Mouse (Mus musculus): ENCODE measurements at regions not wholly inside any gene's neighbourhood (a gene's known extent, or its start where the extent isn't known, plus 50 kb on each side); places are given as distances from the start of the nearest gene placed in this dataset.

DNA sequence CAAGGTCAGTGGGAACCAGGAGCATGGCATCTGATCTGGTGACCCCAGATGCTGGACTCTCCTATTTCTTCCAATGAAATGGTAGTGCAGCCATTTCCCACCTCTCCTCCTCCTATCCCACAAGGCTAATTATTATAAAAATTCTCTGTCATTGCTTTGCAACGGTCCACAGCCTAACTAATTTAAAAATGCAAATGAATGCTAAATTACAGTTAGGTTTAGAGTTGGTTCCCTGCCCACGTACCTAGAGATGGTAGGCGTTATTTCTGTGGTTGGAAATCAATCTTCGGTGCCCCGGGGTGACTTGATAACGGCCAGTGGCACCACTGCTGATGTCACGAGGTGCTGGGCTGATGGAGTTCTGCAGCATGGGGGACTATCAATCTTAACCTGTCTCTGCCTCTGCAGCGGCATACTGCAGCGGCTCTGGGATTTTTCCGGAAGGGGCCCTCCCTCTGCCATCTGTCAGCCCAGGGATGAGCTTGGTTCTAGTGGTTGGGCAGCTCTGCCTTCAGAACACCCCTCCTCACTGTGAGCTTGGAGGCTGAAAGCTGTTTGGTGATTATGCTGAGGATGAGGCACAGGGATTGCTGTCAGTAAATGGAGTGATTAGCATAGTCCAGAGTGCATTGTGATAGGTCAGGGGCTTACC, 66.5 kb downstream of the Nmur2 start:
- DNase-seq (ENCODE audit: extremely low read depth, insufficient read length, low spot score): no peak

DNA sequence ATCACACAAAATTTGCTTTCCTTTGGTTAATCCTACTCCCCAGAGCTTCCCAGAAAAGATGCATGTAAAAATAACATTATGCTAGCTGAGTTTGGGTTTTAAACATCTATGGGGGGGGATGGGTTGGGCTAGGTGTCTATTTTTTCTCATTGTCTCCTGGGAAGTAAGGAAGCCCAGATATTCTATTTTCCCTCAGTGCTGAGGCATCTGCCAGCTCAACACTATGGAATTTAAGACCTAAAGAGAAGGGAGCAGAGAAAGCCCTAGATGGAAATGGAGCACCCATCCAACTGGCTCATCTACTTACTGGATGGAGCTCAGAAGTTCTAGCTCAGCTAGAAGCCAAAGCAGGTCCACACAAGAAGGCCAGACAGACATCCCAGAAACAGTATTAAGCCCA, 74.2 kb downstream of the Nmur2 start:
- DNase-seq (ENCODE audit: extremely low read depth, insufficient read length, low spot score): no peak

DNA sequence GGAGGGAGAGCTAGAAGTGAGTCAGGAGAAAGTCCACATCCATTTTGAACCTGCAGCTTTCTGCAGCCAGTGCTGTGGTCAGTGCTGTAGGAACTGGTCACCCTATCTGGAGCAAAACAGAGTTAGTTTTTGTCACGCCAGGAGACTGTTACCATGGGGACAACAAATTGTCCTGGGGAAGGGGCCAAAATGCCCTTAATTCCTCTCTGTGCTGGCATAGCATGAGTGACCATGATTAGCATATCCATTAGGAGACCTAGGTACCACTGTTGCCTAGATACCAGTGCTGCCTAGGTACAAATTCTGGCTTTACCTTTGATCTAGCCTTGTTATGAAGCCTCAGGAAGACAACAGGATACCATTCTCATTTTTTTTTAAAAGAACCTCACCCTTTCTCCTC, 82.4 kb downstream of the Nmur2 start:
- DNase-seq (ENCODE audit: extremely low read depth, insufficient read length, low spot score): no peak

DNA sequence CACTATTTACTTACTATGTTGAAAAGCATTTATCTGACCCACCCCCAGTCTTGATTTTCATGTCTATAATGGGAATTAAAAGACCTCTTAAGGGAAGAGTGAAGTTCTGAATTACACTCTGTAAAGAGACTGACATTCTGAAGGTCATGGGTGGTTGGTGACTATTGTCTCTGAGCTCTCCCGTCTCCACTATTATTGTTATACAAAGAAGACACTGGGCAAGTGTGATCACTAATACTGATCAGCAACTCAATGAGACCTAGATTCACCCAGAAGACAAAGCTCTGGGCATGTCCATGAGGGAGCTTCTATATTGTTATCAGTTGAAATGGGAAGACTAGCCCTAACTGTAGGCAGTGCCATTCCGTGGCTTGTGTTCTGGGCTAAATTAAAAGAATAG, 83.5 kb downstream of the Nmur2 start:
- no peak for DNase-seq (ENCODE audit: extremely low read depth, insufficient read length, low spot score)

DNA sequence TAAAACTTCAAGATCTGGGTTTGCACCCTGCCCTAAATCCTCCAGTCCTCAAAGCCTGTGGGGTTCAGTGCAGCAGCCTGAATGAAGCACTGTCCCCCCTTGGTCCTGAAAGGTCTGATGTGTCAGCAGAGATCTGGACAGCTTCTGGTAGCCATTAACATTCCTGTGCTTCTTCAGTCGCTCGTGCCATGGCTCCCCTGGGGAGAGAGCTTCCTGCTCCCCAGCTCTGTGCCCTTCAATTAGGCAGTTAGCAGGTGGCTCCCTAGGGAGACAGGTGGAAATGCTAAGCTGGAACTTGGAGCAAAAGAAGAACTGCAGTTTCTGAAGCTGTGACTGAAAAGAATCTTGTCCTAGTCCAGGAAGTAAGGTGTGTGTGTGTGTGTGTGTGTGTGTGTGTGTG, 87.1 kb downstream of the Nmur2 start:
- DNase-seq (ENCODE audit: extremely low read depth, insufficient read length, low spot score): no peak

DNA sequence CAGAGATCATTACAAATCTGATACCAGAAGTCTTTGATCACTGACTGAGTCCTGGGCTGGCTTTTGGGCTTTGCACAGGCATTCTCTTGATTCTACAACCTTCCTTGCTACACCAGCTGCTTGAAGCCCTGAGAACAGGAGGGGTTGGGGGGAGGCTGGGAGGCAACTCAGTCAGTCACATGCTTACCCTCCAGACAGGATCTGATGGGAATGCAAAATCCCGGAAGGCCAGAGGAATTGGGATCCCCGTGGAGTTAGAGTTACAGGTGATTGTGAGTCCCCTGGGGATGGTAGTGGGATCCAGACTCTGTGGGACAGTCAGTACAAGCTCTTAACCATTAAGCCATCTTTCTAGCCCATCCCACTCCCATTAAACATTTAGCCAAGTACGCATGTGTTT, 91.2 kb downstream of the Nmur2 start:
- no peak for DNase-seq (ENCODE audit: extremely low read depth, insufficient read length, low spot score)

DNA sequence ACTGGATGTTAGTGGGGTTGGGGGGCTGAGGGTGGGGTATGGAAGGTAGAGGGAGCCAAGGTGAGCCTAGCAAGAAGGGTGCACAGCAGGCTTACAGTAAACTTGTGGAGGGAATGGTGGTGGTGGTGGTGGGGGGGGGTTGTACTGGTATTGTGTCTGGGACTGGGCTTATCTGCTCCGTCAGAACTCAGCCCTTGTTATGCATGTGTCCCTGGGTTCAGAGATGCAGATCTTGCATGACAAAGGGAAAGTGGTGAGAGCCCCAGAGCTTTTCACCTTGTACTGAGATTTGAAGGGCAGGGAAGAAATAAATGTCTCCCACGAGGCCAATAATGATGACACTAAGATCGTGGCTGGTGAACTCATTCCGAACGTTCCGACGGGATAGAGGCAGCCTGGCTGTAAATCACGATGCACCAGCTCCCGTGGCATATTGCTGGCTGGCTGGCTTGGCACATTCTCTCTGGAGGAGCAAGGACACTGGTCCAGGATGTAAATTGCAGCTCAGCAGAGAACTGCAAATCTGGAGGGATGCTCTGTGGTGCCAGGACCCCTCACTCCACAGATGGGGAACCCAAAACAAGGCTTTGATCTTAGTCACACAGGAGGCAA, 94.1 kb downstream of the Nmur2 start:
- DNase-seq (ENCODE audit: extremely low read depth, insufficient read length, low spot score): no peak

DNA sequence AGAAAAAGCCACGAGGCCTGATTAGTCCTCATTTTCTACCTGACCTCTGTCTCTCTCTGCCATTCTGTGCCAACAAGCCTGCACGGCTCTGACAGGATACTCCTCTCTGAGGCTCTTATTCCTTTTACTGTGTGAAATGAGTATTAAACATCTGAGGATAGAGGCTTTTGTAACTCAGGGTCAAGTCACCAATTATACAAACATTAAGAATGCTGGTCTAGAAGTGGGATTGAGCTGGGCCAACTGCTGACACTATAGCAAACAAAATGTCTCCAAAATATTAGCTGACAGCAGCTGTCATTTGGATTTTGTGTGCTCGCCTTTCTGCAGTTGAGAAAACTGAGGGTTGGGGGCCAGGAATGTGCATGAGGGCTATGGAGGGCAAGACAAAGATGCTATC, 94.8 kb downstream of the Nmur2 start:
- no peak for DNase-seq (ENCODE audit: extremely low read depth, insufficient read length, low spot score)

DNA sequence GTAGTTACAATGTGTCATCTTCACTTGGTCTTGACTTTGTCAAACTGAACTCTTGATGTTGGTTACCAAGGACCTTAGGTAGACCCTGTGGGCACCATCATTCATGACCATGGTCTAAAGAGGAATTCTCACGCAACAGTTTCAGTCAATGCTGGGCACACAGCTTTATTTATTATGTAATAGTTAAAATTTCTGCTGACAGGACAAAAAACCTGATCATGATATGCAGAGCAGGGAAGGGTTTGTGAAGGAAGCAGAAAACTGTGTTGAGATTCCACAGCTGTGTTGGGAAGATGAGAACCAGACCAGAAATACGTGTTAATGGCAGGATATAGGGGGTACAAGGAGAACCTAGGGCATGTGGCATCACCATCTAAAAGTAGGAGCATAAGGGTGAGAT, 100.8 kb downstream of the Nmur2 start:
- no peak for DNase-seq (ENCODE audit: extremely low read depth, insufficient read length, low spot score)

DNA sequence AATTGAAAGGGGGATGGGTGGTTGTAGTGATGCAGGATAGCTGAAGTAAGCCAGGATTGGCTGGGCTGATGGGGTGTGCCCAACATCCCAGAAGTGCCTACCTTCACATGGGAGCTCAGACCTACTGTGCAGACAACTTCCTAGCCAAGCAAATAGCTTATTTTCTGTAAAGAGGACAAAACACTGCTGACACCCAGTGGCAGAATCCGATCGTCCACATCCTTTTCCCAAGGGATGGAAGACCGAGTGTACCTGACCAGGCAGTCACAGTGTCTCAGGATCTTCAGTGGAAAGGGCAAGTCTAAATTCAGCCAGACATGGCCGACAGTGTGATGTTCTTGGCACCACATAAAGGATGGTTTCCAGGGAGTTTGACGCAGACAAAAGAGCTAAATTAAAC, 114.4 kb downstream of the Nmur2 start:
- DNase-seq (ENCODE audit: extremely low read depth, insufficient read length, low spot score): no peak

DNA sequence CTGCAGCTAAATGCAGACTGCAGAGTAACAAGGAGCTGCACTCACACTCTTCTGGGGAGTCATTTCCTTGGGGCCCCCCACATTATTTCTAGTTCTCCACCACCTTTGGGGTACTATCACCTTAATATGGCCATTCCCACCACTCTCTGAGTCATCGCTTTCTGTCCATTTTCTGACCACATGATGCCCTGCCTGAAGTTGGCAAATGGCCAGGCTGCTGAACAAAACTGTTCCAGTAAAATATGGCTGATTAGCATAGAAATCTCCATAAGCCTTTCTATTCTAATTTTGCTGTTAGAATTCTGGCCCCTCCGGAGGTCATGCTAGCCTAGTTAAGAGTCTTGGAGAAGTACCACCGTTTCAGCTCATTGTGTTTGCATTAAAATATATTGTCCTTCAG, 121.7 kb downstream of the Nmur2 start:
- no peak for DNase-seq (ENCODE audit: extremely low read depth, insufficient read length, low spot score)

DNA sequence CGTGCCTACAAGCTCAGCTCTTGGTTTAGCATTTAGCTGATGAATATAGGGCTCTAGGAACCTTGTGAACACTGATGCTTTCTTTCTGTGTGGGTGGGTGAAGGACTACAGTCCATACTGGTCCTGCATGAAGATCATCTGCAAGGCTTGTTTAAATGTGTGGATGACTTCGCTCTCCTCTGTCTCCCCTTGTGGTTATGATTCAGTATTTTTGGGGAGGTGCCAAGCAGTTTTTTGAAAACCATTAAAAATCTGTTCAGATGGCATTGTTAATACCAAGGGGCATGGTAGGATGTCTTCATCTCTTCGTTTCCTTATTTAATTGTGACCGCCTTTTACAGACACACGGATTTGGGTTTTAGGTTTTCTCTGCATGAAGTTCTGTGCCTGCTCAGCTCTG, 122.4 kb downstream of the Nmur2 start:
- DNase-seq (ENCODE audit: extremely low read depth, insufficient read length, low spot score): no peak

DNA sequence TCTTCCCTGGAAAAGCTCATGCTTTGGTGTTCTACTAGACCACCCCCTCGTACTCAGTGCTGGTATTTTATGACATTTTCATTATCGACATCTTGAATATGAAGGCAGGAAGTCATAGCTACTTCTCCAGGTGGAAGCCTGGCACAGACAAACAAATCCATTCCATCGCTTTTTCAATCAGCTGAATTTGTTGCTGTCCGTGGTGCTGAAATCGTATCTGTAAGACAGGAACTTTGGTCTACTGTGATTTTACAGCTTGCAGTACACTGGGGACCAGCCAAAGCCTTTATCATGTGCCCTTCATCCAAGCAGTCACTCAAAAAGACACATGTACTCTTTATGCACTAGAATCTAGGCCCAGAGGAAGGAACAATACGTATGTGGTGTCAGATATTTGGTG, 143.3 kb downstream of the Nmur2 start:
- DNase-seq (ENCODE audit: extremely low read depth, insufficient read length, low spot score): no peak

DNA sequence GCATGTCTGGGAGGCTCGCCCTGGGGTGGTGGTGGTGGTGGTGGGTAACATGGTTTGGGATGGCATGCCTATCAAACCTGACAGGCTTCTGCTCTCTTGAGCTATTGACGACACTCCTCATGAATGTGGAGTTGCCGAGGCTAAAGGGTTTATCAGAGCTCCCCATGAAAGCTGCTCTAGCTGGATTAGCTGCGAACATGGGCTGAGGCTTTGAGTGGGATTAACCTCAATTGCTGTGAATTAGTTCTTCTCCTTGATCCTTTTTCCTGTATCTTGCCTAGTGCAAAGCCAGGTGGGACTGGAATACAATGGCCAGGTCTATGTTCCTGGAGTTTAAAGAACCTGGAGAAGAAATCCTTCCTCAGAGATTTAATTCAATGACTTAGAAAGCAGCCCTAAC, 150.6 kb downstream of the Nmur2 start:
- no peak for DNase-seq (ENCODE audit: extremely low read depth, insufficient read length, low spot score)

DNA sequence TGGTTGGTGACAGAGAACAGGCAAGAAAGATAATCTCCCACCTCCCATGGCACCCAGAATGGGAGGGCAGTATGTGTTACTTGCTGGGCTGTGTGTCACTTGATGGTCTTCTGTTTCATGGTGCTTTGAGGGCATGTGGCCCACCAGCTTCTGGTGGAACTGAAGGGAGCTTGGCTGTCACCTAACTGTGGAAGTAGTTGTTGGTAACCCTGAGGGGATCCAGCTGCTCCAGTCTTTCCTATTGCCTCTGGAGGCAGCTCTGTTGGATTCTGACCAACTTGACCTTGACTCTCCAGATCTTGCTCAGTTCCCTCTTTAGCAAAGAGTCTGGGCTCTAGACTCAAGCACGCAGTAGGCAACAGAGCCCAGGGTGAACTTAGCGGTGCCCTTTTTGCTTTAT, 162.2 kb downstream of the Nmur2 start:
- no peak for DNase-seq (ENCODE audit: extremely low read depth, insufficient read length, low spot score)

DNA sequence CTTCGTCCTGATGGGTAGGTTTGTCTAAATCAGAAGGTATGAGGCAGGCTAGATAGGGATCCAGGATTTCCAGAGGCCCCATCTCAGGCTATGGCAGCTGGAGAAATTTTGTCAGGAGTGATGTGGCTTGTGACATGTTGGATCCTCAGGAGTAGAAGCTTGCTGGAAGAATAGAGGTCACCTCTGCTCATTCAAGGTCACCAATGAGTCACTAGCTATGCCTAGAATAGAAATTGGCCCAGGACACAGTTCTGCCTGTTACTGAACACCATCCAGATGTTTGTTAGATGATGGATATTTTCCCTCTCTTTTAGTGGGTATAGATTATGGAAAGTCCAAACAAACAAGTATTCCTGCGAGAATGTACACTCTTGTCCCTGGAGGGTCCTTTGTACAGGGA, 173.7 kb downstream of the Nmur2 start:
- no peak for DNase-seq (ENCODE audit: extremely low read depth, insufficient read length, low spot score)

DNA sequence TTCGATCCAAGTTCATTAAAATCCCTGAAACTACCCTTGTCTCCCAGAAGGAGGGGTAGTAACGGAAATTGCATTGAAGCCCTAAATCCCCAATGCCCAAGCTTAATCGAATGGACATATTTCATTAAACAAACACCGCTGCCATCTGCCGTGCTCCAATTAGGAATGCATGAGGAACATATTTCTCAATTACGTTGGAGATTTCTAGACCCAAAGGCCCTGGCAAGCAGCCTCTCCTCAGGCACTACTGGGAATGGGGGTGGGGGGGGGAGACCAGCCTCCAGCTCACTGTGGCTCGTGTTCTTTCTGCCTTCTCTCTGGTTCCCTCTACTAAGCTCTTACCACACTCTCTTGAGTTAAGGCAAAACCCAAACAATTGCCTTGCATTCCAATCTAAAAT, 181.6 kb downstream of the Nmur2 start:
- DNase-seq (ENCODE audit: extremely low read depth, insufficient read length, low spot score): no peak

DNA sequence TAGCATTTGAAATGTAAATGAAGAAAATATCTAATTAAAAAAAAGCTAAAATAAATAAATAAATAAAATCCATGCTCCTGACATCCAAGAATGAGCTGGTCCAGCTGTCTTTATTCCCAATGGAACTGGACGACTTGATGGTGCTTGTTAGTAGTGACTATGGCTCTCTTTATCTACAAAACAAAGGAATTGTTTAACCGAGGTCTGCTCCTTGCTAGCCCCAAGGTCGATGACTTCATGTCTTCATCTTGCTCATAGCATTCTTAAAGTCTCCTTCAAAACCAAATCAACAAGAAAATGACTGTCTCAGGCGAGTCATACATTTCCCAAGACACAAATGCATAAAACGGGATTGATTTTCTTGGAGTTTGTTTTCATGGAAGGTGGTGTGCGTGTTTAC, 212.5 kb upstream of the Glra1 start:
- no peak for DNase-seq (ENCODE audit: extremely low read depth, insufficient read length, low spot score)

DNA sequence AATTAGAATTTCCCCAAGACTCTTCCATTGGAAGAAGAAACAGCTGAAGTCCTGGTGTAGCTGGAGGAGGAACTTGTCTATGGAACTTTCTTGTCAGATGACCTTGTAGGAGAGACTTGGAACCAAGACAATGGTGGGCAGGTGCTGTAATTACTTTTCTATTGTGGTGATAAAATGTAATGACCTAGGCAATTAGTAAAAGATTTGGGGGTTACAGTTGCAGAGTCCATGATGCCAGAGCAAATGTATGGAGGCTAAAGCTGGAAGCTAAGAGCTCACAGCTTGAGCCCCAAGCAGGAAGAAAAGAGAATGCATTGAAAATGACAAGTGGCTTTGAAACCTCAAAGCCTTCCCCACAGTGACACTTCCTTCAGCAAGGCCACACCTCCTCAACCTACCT, 208.6 kb upstream of the Glra1 start:
- no peak for DNase-seq (ENCODE audit: extremely low read depth, insufficient read length, low spot score)

DNA sequence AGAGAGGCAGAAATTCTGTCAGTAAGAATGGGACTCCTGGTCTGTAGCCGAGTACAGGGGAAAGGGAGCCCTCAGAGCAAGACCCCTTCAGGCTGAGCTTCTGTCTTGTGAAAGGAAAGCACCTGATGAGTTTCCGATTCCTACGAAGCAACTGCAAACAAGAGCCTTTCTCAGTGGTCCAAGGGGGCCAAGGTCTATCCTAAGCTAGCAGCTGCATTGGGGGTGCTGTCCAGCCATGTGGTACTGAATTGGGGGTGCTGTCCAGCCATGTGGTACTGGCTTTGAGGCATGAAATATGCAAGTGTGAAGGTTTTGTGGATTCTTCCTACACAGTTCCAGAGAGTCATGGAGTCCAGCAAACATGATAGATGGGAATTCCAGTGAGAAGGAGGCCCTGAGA, 202.7 kb upstream of the Glra1 start:
- no peak for DNase-seq (ENCODE audit: extremely low read depth, insufficient read length, low spot score)

DNA sequence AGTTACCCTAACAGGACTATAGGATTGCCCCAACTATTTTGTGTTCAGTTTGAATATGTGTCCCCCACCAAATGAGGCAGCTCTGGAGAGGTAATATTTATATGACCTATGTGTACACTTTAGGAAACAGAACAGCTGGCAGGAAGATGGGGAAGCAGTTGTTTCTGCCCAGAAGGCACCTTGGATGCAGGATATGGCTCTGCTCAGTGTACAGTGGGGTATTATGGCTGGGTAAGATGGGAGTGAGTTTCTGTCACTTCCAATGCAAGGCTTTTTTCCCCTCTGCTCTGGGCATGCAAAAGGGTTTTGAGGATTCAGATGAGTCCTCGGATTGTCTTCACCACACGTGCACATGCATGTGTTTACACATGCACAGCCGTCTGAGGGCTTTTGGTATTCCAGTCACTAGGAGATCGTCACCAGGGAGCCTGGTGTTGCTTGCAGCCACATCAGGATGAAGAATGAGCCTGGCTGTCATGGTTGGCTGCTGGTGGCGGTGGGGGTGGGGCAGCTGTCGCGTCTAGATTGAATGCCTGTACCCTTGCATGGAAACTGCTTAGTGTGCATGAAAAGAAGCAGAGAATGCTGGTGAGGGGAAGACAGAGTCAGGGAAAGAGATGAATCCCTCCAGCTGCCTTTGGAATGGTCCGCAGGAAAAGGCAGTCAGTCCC, 183.3 kb upstream of the Glra1 start:
- no peak for DNase-seq (ENCODE audit: extremely low read depth, insufficient read length, low spot score)

DNA sequence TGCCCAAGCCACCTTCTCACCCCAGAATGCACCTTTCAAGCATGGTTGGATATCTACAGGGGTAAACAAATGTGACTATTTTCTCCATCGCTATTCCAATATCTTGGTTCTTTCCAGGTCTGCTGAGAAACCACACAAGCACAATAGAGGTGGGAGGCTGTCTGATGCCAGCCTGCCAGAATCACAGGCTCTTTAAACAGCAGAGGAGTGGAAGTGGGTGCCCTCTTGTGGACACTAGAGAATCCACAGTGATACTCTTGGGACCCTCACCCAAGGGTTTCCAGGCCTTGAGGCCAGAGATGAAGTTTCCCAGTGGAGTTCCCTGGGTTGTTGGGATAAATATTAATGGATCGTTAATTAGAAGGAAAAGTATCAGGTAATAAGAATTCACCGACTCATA, 181.6 kb upstream of the Glra1 start:
- no peak for DNase-seq (ENCODE audit: extremely low read depth, insufficient read length, low spot score)

DNA sequence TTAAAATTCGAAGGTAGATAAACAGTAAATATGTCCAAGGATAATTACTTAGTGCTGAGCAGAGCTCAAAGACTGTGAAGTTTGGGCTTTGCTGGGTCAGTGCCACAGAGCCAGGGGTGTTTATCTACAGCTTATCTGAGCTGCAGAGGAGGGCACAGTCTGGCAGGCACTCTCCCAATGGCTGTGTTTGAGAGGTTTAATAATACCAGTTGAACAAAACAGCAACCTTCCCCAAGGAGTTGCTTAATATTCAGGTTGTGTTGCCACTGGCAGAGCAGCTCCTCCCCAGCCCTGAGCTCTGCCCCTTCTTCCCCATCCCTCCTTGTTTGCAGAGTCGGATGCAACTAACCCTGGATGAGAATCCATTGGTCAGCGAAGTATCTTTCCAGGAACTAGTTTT, 173.0 kb upstream of the Glra1 start:
- no peak for DNase-seq (ENCODE audit: extremely low read depth, insufficient read length, low spot score)

Data from 3134 (cell line).